Mouse (Mus musculus) kidney, adult 11 months (tissue): ENCODE results near the gene Meis3.

ENCODE experiments used
- DNase-seq: peaks from one replicate; pipeline ENCODE4 v3.0.0; 2022

Gene Meis3

DNA sequence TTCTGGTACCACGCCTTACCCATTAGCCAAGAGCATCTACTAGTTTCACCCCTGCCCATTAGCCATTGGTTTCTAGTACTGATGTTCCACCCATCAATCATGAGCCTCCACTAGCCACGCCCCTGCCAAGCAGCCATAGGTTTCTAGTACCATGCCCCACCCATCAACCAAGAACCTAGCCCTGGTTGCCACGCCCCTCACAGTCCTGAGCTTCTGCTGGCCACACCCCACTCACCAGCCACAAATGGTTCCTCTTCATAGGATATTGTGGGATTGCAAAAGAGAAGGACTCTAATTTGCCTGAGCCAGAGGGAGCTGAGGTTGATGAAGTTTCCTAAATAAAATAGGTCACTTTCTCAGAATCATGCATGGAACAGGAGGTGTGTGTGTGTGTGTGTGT, 14.2 kb upstream of the Meis3 start:
- no peak for DNase-seq

DNA sequence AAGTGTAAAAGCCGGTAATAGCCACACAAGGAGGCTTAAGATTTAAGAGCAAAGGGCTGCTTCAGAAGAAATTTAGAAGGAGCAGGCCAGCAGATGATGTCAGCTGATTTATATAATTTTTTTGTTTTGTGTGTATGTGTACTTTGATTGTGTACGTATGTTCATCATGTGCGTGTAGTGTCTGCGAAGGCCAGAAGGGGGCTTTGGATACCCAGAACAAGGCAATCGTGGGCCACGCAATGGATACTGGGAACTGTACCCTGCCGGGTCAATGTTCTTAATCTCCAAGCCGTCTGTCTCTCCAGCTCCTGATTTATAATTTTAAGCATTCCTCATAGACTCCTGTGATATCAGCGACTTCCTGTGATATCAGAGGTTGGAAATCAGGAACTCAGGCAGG, 13.6 kb upstream of the Meis3 start:
- no peak for DNase-seq

DNA sequence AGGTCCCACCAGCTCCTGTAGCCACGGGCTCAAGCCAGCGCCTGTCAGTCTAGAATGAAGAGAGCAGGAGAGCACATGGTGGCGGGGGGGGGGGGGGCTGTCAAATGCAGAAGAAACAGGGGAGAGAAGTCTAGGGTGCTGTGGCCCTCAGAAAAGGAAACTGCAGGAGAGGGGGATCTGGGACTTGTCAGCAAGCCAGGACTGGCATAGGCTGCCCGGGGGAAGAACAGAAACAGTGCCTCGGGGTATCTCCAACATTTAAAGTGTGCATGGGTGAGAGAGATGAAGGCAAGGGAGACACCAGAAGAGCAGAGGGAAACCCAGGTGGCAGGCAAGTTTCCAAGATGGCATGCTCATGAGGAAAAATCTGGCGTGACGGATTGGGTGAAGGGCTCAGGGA, 12.9 kb upstream of the Meis3 start:
- DNase-seq, result no peak

DNA sequence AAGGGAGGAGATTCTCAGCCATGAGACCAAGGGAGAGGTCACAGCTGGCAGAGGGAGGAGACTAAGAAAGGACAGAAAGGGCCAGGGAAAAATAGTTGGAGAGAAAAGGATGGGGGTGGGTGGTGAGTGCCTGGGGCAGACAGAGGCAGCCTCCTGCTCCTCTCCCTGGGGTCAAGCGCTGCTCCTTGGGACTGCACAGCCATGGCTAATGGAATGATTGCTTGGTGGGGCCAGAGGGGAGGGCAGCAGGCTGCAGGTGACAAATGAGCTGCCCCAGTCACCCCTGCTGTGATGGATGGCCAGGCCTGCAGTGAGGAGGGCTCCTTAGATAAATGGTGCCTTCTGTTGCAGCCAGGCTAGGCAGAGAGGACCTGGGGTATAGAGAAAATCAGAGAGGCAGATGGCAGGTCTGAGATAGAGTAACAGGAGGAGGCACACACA, 2.7 kb upstream of the Meis3 start:
- DNase-seq, result no peak

DNA sequence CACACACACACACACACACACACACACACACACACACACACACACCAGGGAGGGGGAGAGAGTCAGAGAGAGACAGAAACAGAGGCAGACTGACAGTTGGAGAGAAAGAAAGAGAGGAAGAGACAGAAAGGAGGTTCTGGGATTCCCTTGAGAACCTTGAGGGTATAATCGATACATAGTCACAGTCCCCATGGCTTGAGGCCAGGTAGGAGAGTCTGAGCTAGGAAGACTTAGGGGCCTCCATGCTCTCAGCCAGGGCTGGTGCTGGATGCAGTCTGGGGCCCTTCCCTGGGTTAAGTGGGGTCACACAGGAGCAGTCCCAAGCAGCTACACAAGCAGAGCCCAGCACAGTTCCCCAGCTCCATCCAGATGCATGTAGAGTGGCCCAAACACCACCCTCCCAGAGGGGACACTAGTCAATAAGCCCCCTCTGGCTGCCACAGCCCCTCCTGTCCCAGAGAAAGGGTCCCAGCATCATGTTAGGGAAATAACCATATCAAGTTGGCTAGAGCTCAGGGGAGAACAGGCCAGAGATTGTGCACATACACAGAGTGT, 2.2 kb upstream of the Meis3 start:
- no peak for DNase-seq

DNA sequence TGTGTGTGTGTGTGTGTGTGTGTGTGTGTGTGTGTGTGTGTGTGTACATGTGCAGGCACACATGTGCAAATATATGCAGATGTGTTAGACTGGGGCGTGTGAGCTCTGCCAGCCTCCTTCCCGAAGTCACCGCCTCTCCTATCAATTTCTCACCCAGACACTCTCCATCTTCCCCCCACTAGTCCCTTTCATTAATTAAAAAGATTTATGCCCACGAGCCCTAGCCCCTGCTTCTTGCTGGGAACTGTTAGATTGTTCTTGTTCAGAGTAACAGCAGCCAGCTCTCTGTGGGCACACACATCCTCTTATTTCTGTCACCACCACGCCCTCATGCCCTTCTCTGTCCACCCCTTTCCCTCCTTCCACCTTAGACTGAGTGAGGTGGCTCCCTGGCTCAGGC, 1.7 kb upstream of the Meis3 start:
- no peak for DNase-seq

DNA sequence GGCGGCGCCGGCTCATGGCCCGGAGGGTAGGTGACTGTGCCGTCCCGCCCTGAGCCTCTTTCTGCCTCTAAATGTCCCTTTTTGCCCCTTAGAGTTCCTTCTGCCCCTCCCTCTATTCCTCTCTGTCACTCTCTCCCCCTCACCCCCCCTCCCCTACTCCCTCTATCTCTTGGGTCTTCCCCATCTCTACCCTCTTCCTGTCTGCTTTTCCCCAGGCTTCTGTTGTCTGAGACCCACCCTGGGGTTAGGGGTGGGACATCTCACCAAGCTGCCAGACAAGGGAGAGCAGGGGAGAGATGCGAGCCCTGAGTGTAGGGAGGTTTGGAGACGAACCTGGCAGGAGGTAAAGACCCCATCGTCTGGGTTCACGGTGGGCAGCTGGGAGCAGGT, 647 bp downstream of the Meis3 start:
- no peak for DNase-seq

DNA sequence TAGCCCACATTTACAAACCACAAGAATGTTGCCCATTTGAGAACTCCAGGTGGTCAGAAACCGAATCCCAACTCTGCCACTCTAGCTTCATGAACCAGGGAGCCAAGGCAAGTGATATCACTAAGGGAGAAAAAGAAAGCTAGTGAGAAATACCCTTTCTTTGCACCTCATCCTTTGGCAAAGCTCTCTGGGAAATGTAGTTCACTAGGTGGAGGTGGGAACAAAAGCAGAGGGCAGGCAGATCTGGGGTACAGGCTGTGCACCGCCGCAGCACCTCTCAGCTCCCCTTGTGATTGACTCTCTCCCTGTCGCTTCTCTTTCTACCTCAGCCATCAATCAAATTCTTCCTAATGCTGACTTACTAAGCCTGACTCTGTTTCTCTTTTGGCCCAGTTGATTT, 3.2 kb downstream of the Meis3 start:
- no peak for DNase-seq

DNA sequence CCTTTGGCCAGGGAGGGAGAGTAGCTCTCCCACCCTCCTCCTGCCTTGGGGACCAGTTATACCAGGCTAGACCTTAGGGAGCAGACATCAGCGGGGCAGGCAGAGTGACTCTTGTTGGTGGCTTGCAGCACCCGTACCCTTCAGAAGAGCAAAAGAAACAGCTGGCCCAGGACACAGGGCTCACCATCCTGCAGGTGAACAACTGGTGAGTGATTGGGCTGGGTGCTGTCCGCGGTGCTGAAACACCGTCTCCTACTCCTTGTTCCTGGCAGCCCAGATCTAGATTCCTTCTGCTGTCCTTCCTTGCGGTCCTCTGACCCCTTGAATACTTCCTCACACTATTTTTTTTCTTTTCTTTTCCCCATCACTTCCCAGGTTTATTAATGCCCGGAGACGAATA, 8.8 kb downstream of the Meis3 start:
- peak; percentile 21 for DNase-seq

DNA sequence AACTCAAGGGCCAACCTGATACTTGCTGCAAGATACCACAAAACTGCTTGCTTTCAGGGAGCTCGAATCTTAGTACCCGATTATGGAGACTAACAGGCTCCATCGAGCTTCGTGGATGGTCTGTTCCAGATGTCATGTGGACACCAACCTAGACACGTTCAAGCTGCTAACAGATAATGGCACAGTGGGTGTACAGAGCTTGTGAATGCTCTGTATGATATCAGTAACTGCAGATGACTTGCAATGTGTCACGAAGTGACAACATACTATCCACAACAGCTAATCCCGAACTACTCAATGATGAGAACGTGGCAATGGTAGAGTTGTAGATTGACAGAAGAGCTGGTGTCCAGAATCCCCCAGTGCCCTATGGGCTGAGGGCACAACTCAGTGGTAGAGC, 12.6 kb downstream of the Meis3 start:
- no peak for DNase-seq

DNA sequence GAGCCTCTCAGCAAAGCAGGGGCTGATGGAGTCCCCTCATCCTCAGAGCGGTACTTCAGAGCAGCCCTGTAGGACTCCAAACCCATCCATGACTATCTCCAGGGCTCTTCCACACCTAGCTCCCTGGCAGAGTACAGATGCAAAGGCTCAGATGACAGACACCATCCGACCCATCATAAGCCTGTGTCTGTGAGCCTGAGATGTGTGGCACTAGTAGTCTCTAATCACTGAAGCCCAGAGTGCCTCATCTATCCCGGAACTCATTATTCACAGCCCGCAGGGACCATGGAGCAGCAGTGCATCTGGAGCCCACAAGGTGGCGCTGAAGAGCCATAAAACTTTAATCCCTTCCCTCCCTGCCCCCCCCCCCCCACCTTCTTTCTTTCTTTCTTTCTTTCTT, 17.4 kb downstream of the Meis3 start:
- DNase-seq, result peak; percentile 65

DNA sequence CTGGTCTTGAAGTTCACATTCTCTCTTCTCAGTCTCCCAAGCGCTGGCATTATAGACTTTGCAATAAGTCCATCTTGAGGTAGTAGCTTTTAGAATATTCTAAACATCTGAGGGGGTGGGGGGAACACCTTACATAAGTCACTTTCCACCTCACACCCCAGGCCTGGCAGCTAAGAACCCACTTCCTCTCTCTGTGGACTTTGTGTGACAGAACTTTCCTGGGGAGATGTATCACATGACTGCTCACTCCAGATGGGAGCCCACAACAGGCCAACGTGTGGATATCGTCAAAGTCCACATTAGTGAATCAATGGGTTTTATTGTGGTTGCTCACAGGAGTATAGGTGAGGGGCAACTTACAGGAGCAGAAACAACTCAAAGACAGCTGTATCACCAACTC, 18.8 kb downstream of the Meis3 start:
- DNase-seq, result no peak

DNA sequence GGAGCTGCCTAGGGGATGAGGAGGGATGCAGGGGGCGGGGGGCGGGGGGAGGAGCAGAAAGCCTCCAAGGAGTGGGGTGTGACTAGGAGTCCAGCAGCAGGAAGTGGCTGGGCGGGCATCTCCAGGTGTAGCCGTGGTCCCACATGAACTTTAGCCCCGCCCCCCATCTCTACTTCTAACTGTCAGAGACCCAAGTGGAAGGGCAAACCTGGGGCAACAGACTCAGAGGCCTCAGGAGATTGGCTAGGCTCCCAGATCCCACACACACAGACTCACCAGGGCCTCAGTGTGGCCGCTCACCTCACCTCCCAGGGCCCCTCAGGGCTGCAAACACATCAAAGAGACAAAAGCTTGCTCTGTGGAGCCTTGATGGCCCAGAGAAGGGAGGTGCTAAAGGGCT, 21.7 kb downstream of the Meis3 start:
- no peak for DNase-seq

DNA sequence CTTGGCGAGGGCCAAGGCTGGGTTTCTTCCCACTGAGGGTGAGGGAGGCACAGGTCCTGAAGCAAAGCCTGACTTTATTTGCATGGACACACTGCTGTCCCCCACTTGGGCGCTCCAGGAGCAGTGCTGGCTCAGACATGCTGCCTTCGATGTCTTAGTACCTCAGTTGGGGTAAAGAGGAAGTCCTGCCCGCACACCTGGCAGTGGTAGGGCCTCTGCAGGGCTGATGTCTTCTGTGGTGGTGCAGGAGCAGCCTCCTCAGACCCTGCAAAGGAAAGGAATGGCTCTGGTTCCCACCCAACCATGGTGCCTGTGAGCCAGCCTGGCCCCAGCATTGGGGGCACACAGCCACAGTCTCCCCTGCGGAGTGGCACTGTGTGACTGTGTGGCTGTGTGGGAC, 22.3 kb downstream of the Meis3 start:
- DNase-seq, result no peak

DNA sequence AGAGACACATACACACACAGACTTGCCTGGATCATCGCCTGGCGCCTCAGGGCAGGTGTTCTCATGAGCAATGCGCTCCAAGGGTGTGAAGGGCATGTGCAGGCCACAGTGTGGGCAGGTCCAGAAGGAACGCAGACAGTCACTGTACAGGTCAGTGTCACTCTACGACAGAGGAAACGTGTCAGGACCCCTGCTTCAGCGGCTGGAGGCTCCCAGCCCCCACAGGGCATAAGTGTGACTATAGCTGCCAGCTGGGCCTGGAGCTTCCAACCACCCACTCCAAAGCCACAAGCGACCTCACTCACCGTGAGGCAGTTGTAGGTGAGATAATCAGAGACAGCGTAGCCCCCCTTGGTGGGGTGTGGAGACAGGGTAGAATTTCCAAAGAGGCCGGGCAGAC, 23.6 kb downstream of the Meis3 start:
- no peak for DNase-seq

DNA sequence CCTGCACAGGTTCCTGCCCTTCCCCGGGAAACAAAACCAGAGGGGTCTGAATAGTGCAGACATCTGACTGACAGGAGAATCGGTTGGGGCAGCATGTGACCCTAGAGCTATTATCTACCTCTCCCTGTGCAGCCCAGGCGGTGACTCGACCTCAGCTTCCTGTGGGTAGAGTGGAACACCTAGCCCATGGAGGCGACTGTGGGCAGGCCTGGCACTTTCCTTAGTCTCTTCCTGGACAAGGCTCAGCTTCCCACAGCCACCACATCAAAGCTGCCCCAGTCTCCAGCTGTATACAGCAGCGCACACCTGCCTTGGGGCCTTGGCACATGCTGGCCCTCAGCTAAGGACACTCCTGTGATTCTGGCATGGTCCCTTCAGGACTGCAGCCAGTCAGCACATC, 26.2 kb downstream of the Meis3 start:
- no peak for DNase-seq

DNA sequence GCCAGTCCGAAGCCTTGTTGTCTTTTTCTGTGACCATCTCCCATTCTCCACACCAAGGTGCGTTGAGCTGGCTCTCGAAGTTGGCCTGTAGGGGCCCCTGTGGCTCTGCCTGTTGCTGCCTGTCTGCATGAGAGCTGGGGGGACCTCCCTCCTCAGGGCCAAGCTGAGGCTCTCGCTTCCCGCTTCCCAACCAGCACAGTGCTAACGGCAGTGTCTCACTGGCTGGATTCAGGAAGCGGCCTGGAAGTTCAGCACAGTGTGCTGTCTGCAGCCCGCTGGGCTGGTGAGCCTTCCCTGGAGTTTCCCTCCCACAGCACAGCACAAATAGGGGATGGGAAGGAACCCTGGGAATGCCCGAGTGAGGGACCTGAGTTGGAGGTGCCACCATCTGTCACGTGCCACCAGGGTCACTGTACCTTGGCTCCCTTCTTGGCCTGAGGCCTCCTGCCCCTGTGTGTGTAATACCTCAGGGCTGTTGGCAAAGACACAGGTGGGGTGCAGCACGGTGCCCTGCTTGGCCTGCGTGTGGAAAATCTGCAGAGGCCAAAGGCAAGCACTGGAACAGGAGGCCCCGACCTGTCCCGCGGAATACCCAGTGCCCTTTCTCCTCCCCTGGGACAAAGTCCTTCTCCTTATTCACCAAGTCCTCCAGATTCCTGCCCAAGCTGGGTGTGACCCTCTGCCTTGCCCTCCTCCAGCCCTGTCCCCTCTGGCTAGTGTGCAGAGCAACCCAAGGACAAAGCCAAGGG, 28.0 kb downstream of the Meis3 start:
- DNase-seq, result peak; percentile 92

DNA sequence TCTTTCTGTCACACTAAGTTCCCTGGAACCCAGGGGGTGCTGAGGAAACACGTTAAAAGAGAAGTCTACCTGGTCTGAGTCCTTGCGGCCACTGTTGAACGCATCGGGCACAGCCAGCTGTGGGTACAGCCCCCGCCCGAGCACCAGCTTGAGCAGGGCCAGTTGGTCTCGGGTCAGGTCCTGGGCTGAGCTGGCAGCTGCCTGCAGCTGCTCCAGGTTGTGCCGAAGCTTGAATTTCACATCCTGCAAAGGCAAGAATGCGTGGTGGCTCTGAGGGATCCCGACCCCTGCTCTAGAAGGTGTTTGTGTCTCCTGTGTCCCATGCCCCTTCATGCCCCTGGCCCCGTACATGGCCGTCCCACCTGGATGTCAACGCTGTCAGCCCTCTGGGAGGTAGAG, 28.6 kb downstream of the Meis3 start:
- DNase-seq, result no peak

DNA sequence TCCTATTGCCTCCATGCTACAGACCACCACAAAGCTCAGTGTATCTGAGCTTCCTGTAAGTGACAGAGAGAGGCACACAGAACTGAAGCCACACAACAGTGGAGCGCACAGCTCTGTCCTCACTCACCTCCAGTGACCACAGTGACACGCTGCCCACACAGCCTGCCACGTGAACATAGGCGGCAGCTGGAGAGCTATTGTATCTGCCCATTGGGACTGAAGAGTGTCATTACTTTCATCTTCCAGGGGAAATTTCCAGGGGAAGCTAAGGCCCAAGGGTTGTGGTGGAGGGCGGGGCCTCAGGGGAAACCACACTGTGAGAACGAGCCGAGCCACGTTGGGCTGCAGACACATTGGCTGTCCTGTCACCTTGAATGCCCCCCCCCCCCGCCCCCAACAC, 29.9 kb downstream of the Meis3 start:
- DNase-seq, result no peak

DNA sequence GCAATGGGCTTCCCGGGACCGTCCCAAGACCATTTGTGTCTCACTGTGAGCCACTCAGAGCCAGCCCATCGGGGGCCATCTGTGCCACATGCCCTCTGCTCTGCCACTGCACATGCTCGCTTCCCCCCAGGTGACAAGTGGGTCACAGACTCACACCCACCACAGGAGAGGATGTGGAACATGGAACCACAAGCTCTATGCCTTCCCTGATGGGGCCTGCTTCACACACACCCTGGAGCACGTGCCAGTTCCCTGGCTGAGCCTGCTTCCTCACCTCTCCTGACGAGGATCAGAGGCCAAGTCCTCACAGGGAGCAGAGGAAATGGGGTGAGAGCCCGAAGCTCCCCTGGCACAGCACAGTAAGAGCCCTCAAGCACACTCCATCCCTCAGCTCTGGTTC, 32.2 kb downstream of the Meis3 start:
- DNase-seq, result no peak

DNA sequence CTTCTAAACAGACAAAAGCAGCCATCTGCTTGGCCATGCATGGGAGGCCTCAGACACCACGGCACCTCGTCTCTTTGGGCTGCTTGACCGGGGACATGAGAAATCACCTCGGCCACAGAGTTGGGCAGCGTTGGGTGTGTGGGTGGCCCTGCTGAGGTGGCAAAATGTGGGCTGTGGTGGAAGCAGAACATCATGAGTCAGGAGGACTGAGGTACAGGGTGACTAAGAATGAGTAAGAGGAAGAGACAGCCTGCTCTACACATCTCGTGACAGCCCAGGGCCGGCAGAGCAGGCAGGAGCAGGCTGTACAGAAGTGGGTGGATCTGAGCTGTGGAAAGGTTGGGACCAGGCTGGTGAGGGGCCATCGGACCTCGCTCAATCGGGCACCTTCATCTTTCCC, 32.6 kb downstream of the Meis3 start:
- no peak for DNase-seq

DNA sequence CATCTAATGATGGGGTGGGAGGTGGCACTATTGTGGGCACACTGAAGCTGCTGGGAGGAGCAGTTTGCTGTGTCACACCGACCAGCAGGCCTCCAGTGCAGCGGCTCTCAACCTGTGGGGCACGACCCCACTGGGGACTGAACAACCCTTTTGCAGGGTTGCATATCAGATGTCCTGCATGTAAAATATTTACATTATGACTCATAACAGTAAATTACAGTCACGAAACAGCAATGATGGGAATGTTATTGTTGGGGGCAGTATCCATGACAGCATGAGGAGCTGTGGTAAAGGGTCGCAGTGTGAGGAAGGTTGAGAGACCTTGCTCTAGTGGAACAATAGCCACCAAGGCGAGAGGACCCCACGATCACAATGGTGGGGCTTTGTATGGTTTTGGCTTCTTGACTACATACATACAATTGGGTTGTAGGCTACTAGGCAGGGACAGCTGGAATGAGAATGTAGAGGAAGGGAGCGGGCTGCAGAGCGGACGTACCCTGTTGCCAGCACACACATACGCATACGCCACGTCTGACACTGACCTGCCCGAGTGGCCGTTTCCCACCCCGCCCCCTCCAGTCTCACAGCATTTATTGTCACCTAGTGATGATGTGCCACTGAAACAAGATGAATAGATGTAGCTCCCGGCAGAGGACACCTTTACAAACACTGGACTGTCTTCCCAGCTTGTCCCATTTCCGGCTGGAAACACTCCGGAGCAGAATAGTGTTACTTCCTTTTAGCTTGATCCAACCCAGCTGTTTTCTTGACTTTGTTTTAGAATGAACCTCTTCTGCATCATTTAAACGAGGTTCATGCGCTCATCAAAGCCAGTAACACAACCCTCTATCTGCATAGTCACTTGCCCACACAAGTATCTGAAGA, 34.1 kb downstream of the Meis3 start:
- no peak for DNase-seq

DNA sequence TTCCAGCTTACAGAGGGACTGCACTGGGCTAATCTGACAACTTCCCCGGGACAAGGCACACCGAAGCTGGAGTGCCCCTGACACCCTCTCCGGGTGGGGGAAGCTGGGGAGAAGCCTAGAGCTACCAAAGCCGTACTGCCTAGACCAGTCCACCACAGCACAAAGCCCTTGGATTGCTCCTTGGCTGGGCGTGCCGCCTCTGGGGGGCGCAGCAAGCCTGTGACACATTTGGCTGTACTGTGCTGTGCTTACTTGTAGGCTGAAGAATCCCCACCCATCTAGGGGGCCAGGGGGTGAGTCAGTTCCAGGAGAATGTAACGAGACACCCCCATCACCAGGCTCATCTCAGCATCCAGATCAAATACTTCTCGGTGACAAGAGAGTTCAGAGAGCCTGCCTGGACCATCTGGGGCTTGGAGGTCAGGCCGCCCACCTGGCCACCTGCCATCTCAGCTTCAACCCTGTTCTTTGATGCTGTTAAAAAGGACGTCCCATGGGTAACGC, 36.0 kb downstream of the Meis3 start:
- DNase-seq, result no peak

DNA sequence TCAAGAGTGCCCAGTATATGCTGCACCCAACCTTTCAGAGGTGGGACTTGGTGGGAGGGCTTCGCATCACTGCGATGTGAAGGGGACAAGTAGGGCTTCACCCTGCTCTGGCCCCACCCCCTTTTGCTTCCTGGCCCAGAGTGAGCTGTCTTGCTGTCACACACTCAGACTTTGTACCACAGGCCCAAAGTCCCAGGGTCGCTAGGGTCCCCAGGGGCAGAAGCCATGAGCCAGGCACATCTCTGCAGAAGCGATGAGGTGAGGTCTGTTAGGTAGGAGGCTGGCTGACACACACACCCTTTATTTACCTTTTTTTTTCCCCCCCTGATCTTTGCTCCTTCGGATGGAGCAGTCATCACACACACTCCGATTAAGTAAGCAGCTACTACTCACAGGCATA, 38.3 kb downstream of the Meis3 start:
- no peak for DNase-seq
